Mouse (Mus musculus): Measurements from ENCODE around the gene Lyzl4.

DNA sequence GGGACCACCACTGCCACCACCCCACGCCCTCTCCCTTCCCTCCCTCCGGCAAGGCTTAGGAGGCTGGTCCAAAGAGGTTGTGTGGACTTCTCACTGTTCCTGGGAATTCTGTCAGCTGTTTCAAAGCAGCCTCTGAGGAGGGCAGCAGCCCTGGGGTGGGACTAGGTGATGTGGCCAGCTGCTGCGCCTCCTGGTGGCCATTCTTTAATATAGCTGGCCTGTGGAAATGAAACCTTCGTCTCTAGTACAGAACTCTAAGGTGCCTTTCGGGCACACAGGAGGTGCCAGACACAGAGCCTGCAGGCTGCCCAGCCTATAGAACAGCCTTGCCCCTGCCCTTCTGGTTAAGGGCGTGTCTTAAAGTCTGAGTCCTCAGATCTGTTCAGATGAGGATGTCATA, 37.7 kb upstream of the Lyzl4 start:
- peak; percentile 85 for TF ChIP-seq CTCF (IDR thresholded peaks at IDR 0.05; ENCODE audit: borderline replicate concordance, extremely low read depth, insufficient read depth, insufficient read length)
- no peak for TF ChIP-seq POLR2A (IDR thresholded peaks at IDR 0.05; ENCODE audit: borderline replicate concordance, extremely low read depth, insufficient read depth, insufficient read length, poor library complexity, severe bottlenecking)

All from brain, embryonic 14.5 days (tissue).